Mouse (Mus musculus) cortical plate, adult 2 months (tissue): ENCODE results near the gene Slc34a3. TPM values are rescaled to one million over a fixed set of nuclear protein-coding genes. Genes with fewer than 3 reads are reported as not detected.

ENCODE experiments used
- H3K27ac ChIP-seq: fragments of 200-500 bp; 2 replicates; pipeline ENCODE4 v1.5.1; 2012; ENCODE audit warnings: low read length, control low read depth, inconsistent platforms; ENCODE audit not compliant: insufficient read depth
- H3K4me1 ChIP-seq: fragments of 200-500 bp; 2 replicates; pipeline ENCODE4 v1.6.1; 2011; ENCODE audit warnings: low read length; ENCODE audit not compliant: control insufficient read depth, insufficient read depth
- H3K4me3 ChIP-seq: fragments of 200-500 bp; 2 replicates; pipeline ENCODE4 v1.5.1; 2011; ENCODE audit warnings: mild to moderate bottlenecking, low read length, control low read depth; ENCODE audit not compliant: insufficient read depth
- CTCF ChIP-seq: fragments of 200-500 bp; IDR thresholded peaks from 2 replicates; pipeline ENCODE4 v1.5.1; 2011; ENCODE audit warnings: mild to moderate bottlenecking, control low read depth, low read length; ENCODE audit not compliant: insufficient read depth; ENCODE audit errors: extremely low read depth
- POLR2A ChIP-seq: fragments of 200-500 bp; IDR thresholded peaks from 2 replicates; pipeline ENCODE4 v1.6.1; 2011; ENCODE audit warnings: mild to moderate bottlenecking, low read length, control low read depth; ENCODE audit not compliant: insufficient read depth; ENCODE audit errors: extremely low read depth
- polyA plus RNA-seq: library from polyadenylated mRNA; depleted of rRNA; stranded (reverse); fragments of >200 nt; gene quantifications from 2 replicates; pipeline ENCODE4 v1.2.3, GENCODE M21; 2012

Slc34a3 gene
- polyA plus RNA-seq, 1 experiment = 0.44 TPM

GRCm38 (mm10) chr2:25214444-25214843 is 19.7 kb downstream of the Slc34a3 start, which contains the start of gene Stpg3:
Stpg3 (minus strand) TSS chr2:25214637.
- H3K27ac ChIP-seq = no peak within 1 kb of the TSS
- H3K4me1 ChIP-seq = peaks cover 5% of the 10 kb centered on the region; the same call in 1 of the 2 replicates
- no peak within 1 kb of the TSS for H3K4me3 ChIP-seq
- TF ChIP-seq CTCF = no peak
- TF ChIP-seq POLR2A = no peak

- TF ChIP-seq CTCF (no peak), POLR2A (no peak)
Measured at GRCm38 (mm10) chr2:25213266-25213865, 20.8 kb downstream of the Slc34a3 start.

DNA sequence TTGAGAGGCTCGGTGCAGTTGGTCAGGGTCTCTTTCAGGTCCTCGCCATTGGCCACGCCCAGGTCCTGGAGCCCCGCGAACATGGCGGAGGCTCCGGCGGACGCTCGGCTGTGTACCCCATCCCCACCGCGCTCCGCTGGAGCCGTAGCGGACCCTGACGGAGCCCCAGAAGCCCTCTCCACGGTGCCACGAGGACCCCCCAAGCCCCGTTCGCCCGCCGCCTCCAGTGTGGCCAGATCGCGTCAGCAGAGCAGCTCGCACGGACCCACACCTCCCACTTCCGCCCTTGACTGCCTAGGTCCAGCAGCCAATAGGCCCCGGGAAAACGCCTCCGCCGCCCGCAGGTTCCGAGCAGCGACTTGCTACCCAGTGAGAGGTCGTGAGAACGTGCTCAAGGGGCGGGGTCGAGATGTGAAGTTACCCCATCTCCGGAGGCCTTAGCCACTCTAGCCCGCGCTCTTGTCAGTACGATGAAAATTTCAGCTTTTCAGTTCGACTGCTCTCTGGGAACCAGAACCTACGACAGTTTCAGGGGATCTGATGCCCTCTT is 23.0 kb downstream of the Slc34a3 start, which contains the start of gene Nelfb:
Nelfb (minus strand) TSS at position 369 of the 550 bp plus-strand sequence.
- TF ChIP-seq POLR2A (peak; percentile 60; the same call in 1 of the 2 replicates), CTCF (no peak)
- Histone ChIP-seq H3K4me3 (peak within 1 kb of the TSS; percentile 99), H3K4me1 (peaks cover 8% of the 10 kb centered on the region; the same call in 1 of the 2 replicates), H3K27ac (peak within 1 kb of the TSS; percentile 75)

More at GRCm38 (mm10) chr2:25213266-25213865, 20.8 kb downstream of the Slc34a3 start:
- Histone ChIP-seq H3K4me1 (peaks cover 8% of the 10 kb centered on the region; the same call in 1 of the 2 replicates), H3K4me3 (no peak overlapping the region), H3K27ac (no peak overlapping the region)

DNA sequence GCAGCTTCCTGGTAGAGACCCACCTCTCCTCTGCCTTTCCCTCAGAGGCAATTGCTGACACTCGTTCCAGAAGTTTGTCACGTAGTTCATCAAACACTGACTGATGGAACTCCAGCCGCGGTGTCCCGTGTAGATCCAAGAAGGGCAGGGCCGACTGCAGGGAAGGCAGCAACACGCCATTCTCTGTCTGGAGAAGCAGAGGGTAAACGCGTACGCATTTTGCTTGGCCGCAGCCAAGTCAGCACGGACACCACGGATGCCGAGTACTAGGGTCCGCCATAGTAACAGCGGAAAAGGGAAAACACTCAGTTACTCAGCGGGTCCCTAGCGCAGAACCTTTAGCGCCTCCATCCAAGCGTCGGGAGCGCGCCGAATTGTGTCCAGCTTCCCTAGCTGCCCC is 23.5 kb downstream of the Slc34a3 start:
- Histone ChIP-seq H3K4me3 (peak overlapping the region; percentile 99), H3K27ac (peak overlapping the region; percentile 75), H3K4me1 (peaks cover 8% of the 10 kb centered on the region; the same call in 1 of the 2 replicates)
- TF ChIP-seq CTCF (no peak), POLR2A (peak; percentile 17; the same call in 1 of the 2 replicates)

DNA sequence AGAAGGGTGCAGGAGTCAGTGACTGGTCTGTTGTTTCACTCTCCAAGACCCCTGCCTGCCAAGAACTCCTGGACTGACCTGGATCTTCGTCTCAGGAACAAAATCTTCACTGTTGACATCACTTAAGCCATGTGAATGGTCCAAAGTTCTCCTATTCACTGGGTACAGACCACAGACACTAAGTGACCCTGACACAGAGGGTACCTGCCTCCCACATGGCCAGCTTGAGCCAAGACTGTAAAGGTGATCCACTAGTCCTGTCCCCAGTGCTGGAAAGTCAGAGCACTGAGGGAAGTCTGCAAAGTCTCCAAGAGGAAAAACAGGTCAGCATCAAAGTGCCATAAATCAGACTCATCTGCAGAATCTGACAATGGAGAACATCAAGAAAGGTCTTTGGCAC is 26.6 kb downstream of the Slc34a3 start:
- no peak overlapping the region for H3K4me3 ChIP-seq
- H3K4me1 ChIP-seq = peaks cover 8% of the 10 kb centered on the region; the same call in 1 of the 2 replicates
- H3K27ac ChIP-seq = no peak overlapping the region
- no peak for TF ChIP-seq POLR2A
- TF ChIP-seq CTCF = no peak

GRCm38 (mm10) chr2:25203631-25204214 is 30.4 kb downstream of the Slc34a3 start:
- H3K27ac ChIP-seq = no peak overlapping the region
- no peaks in the 10 kb centered on the region for H3K4me1 ChIP-seq
- H3K4me3 ChIP-seq = no peak overlapping the region
- TF ChIP-seq CTCF = no peak
- no peak for TF ChIP-seq POLR2A

DNA sequence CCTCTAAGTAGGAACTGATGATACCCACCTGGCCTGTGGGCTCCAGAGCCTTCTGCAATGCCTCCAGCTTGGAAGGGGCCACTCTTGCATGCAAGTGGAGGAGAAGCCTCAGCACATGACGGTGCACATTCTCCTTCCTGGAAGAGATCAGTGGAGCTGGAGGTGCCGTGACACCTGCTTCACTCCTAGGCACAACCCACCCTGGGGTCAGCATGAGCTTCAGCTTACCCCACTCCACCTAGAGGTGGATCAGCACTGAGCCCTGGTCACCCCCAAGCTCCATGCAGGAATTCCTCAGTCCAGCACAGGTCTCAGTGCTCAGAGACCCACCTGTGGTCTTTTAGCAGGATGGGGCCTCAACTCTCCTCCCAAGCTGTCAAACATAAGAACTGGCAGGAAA is 33.5 kb downstream of the Slc34a3 start:
- Histone ChIP-seq H3K27ac (no peak overlapping the region), H3K4me1 (no peaks in the 10 kb centered on the region), H3K4me3 (no peak overlapping the region)
- TF ChIP-seq POLR2A (no peak), CTCF (no peak)

DNA sequence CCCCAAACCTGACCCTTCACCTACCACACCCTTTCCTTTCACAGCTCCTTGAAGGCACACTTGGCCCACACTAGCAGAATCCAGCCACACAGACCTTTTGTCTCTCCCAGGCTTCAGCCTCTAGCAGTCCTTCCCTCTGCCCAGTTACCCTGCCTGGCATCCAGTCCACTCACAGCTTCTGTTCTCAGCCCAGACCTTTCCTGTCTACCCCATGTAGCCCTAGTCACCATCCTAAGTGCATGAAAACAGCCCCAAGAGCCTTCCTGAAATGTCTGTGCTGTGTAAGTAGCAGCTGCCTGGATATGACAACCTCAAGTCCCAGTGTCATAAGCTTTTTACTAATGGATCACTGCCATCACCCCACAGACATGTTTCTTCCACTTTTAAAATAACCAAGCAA is 36.2 kb downstream of the Slc34a3 start:
- Histone ChIP-seq H3K4me1 (no peaks in the 10 kb centered on the region), H3K4me3 (no peak overlapping the region), H3K27ac (no peak overlapping the region)
- TF ChIP-seq CTCF (no peak), POLR2A (no peak)

- Histone ChIP-seq H3K27ac (no peak overlapping the region), H3K4me3 (no peak overlapping the region), H3K4me1 (no peaks in the 10 kb centered on the region)
- TF ChIP-seq POLR2A (no peak), CTCF (no peak)
Measured at GRCm38 (mm10) chr2:25197191-25197590, 37.0 kb downstream of the Slc34a3 start.
